Mouse (Mus musculus): Measurements from ENCODE around the gene Olfr782.
"Not testable (repeated sequence)": the region's sequence is repeated elsewhere in the genome, so short reads cannot be mapped to it uniquely, and the experiment has no call there.

Gene Olfr782

GRCm38 (mm10) chr10:129348550-129348949 lies at the start of gene Olfr782:
Gene Olfr782 (plus strand): TSS chr10:129348850.
- DNase-seq (ENCODE audit: low read depth in 1 of 2, low spot score in 2 of 2) = no peak

GRCm38 (mm10) chr10:129312973-129313372 lies 35.7 kb upstream of the Olfr782 start:
- DNase-seq (ENCODE audit: low read depth in 1 of 2, low spot score in 2 of 2) = not testable (repeated sequence)

- DNase-seq (ENCODE audit: low read depth in 1 of 2, low spot score in 2 of 2) = not testable (repeated sequence)
Observed at GRCm38 (mm10) chr10:129313521-129313920, 35.1 kb upstream of the Olfr782 start.

- no peak for DNase-seq (ENCODE audit: low read depth in 1 of 2, low spot score in 2 of 2)
Observed at GRCm38 (mm10) chr10:129317817-129318216, 30.8 kb upstream of the Olfr782 start, which contains the start of gene Olfr780. Gene Olfr780 (plus strand): TSS chr10:129318117.

- no peak for DNase-seq (ENCODE audit: low read depth in 1 of 2, low spot score in 2 of 2)
Observed at GRCm38 (mm10) chr10:129328554-129328953, 20.1 kb upstream of the Olfr782 start, which contains the start of gene Olfr781. Gene Olfr781 (plus strand): TSS chr10:129328854.

GRCm38 (mm10) chr10:129352475-129352874 lies 3.8 kb downstream of the Olfr782 start:
- DNase-seq (ENCODE audit: low read depth in 1 of 2, low spot score in 2 of 2) = not testable (repeated sequence)

- DNase-seq (ENCODE audit: low read depth in 1 of 2, low spot score in 2 of 2) = not testable (repeated sequence)
Observed at GRCm38 (mm10) chr10:129356496-129356895, 7.8 kb downstream of the Olfr782 start.

GRCm38 (mm10) chr10:129357307-129357706 lies 8.7 kb downstream of the Olfr782 start:
- no peak for DNase-seq (ENCODE audit: low read depth in 1 of 2, low spot score in 2 of 2)

- not testable (repeated sequence) for DNase-seq (ENCODE audit: low read depth in 1 of 2, low spot score in 2 of 2)
Observed at GRCm38 (mm10) chr10:129374051-129374450, 25.4 kb downstream of the Olfr782 start.

GRCm38 (mm10) chr10:129383783-129384182 lies 35.1 kb downstream of the Olfr782 start, which contains the start of gene Olfr784:
Gene Olfr784 (plus strand): TSS chr10:129384083.
- no peak for DNase-seq (ENCODE audit: low read depth in 1 of 2, low spot score in 2 of 2)

- no peak for DNase-seq (ENCODE audit: low read depth in 1 of 2, low spot score in 2 of 2)
Observed at GRCm38 (mm10) chr10:129400892-129401291, 52.2 kb downstream of the Olfr782 start.

Measured in monocyte, adult 2 months (primary cell).